15 mouse cellular contexts compared by ENCODE assay signal in the genomic region with DNA sequence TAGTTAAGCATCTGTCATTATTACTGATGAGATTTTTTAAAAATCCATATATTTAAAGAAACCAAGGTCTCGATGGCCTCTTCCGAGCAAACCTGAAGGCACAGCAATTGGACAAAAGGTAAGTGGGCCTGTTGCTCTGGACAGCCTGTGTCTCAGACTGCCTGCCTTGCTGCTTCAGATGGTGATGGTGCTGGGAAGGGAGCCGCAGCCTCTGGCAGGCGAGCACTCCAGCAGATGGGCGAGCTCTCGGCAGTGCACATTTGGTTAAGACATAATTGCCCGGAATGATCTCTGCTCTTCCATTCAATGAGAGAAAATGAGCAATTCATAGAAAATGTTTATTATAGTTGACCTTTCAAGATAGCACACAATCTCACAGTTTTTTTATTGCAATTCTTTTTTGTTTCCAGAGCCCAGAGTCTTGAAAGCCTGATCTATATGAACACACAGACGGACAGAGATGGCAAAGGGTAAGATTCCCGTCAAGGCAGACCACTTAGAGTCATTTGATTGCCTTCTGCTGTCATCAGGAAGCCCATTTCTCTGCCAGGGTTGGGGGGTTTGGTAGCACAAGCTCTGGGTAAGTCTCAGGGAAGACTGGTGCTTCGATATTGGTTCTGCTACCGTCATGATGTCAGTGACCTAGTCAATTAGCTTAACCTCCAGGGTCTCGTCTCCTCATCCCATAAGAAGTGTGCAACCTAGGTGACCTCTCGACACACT. TPM values are rescaled to one million over a fixed set of nuclear protein-coding genes. Genes with fewer than 3 reads are reported as not detected.
DNase-seq lines count a peak whose midpoint lies in the region; ATAC-seq and TF ChIP-seq lines count a peak whose summit lies in the region.
"Had no signal": no experiment of that assay in that cellular context is flagged by ENCODE, and none has a peak within 500 bp of the region (broad histone marks: within the 10 kb centered on the region; RNA-seq: fewer than 3 reads in every experiment).

No protein-coding gene starts in this region.

- intact Hi-C loops in heart, postnatal 14 days (cut with DNase I) = no loop called here

- no peak for TF ChIP-seq CTCF in layer of hippocampus, adult 2 months (conservative IDR thresholded peaks at IDR 0.05)

- ATAC-seq in activated CD4-positive, CD25-positive, alpha-beta regulatory T cell, adult 4 months = no peak
- ATAC-seq: midbrain, embryonic 15.5 days had no signal

- H3K4me3 ChIP-seq in layer of hippocampus, adult 2 months = no peak overlapping the region
- H3K4me3 ChIP-seq: heart, embryonic 15.5 days; hindbrain, embryonic 15.5 days; left cerebral cortex, adult 2 months; midbrain, embryonic 15.5 days had no signal

- H3K27ac ChIP-seq in layer of hippocampus, adult 2 months = peak overlapping the region; percentile 63
- H3K27ac ChIP-seq: heart, embryonic 15.5 days; hindbrain, embryonic 15.5 days; left cerebral cortex, adult 2 months; midbrain, embryonic 15.5 days had no signal

- DNase-seq in right cerebral cortex, adult 2 months (ENCODE audit: low spot score in 2 of 2) = peak; percentile 39 to 40
- DNase-seq in right cerebral cortex, postnatal 36 days (ENCODE audit: low spot score in 2 of 2) = no peak
- peak; percentile 39 for DNase-seq in cerebellum, adult 9-11 months
- DNase-seq in layer of hippocampus, adult 2 months (ENCODE audit: low spot score in 2 of 2) = peak in 1 of 2 experiments; percentile 43
- no peak for DNase-seq in c-Kit-positive CD71-positive TER-119-positive erythroid progenitor cells, embryonic 14.5 days (ENCODE audit: low spot score)
- DNase-seq in heart, postnatal 14 days = no peak
- DNase-seq: kidney, adult 8-10 months; lung, embryonic 14.5 days; thymus, postnatal 14 days had no signal

RNA-seq across cellular contexts. Expression of a gene that starts 58.6 kb away (rescaled TPM):
- total RNA-seq in layer of hippocampus, adult 2 months (2021) = 1 to 10 TPM in 1 of 2 experiments, under 1 TPM in 1; 0.87 to 1.1 TPM
- under 1 TPM; 0.32 to 0.41 TPM for total RNA-seq in heart, postnatal 14 days (2021)
- polyA plus RNA-seq in activated CD4-positive, CD25-positive, alpha-beta regulatory T cell, adult 4 months (2017; shearing (Covaris generic)) = not detected
- total RNA-seq: granulocyte monocyte progenitor cell, adult 5-6 weeks had no signal

Comparison
In these comparisons a context has a peak if more than half of its experiments do, and no peak if none do; other contexts are left out.
1. DNase-seq: peak in right cerebral cortex, adult 2 months (2 of 2) and cerebellum, adult 9-11 months (single experiment); none in right cerebral cortex, postnatal 36 days (0 of 2), c-Kit-positive CD71-positive TER-119-positive erythroid progenitor cells, embryonic 14.5 days (single experiment) and heart, postnatal 14 days (0 of 2).